Mouse (Mus musculus): ENCODE measurements around the gene Ndufaf5. TPM values are rescaled to one million over a fixed set of nuclear protein-coding genes. Genes with fewer than 3 reads are reported as not detected.

Ndufaf5 gene
- polyA plus RNA-seq, 1 experiment from 2014 or later: 30.2 TPM

DNA sequence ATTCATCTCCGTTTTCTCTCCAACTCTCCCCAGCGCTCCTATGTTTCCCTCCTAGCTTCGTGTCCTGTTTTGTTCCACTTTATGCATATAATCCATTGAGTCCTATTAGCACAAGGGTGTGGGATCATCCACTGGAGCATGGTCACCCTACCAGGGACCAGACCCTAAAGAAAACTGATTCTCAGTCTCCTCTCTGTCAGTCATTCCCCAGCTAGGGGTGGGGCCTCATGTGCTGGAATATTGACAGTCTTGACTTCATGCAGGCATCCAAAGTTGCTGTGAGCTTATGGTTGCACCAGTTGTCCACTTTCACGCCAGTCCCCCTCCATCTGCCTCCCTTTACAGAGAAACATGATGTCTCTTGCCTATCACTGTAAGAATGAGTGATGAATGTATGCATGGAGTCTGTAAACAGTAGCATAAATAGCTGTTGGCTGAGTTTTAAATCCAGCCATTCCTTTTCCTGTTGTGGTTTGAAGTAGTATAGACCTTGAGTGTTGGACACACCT lies 44.1 kb downstream of the Ndufaf5 start:
- Histone ChIP-seq H3K36me3 (no peaks in the 10 kb centered on the region), H3K9me3 (no peaks in the 10 kb centered on the region), H3K4me2 (replicated peaks) (no peak overlapping the region), H3K9ac (replicated peaks) (no peak overlapping the region), H3K27ac (replicated peaks) (no peak overlapping the region), H3K4me1 (no peaks in the 10 kb centered on the region), H3K4me3 (no peak overlapping the region), H3K27me3 (no peaks in the 10 kb centered on the region)
- ATAC-seq (ENCODE audit: low FRiP score, low read depth): no peak
- 88% methylated on average over 4 of the region's 4 CpGs for WGBS

DNA sequence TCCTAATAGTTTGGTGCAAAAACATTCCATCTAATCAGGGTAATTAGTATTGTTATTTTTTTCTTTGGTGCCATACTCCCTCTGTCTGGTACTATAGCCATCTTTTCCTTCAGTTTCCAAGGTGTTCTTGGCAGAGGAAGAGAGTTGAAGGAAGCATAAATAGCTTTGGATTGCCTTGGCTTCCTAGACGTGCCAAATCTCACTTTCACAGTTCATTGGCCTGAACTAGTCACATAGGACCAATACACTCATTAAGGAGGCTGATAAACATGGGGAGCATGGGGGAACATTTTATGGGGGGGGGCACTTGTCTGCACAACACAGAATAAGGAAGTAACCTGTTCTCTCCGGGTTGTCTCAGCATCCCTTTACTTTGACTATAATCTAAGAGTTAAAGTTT lies 45.0 kb downstream of the Ndufaf5 start:
- no peak overlapping the region for H3K9ac ChIP-seq (replicated peaks)
- H3K36me3 ChIP-seq: no peaks in the 10 kb centered on the region
- no peaks in the 10 kb centered on the region for H3K27me3 ChIP-seq
- ATAC-seq (ENCODE audit: low FRiP score, low read depth): no peak
- H3K27ac ChIP-seq (replicated peaks): no peak overlapping the region
- H3K9me3 ChIP-seq: no peaks in the 10 kb centered on the region
- peaks cover 5% of the 10 kb centered on the region; the same call in 1 of the 2 replicates for H3K4me1 ChIP-seq
- WGBS: 69% methylated on average over 2 of the region's 2 CpGs
- H3K4me3 ChIP-seq: no peak overlapping the region
- H3K4me2 ChIP-seq (replicated peaks): no peak overlapping the region

DNA sequence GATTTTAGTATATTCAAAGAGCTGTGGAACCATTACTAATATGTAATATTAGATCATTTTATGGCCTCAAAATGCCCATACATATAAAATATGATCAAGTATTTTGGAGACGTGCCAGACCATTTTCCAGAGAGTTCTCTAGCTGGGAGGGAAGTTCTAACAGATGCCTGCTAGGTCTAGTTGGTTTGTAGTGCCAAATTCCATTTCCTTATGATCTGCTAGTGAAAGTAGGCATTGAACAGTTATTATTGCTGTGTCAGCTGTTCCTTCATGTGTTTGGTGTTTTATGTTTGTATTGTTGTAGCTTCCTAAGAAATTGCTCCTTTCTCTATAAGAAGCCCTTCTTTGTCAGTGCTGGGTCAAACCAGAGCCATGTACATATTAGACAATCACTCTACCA lies 45.5 kb downstream of the Ndufaf5 start:
- no peaks in the 10 kb centered on the region for H3K27me3 ChIP-seq
- no peak overlapping the region for H3K4me2 ChIP-seq (replicated peaks)
- H3K9ac ChIP-seq (replicated peaks): no peak overlapping the region
- no peak overlapping the region for H3K4me3 ChIP-seq
- ATAC-seq (ENCODE audit: low FRiP score, low read depth): no peak
- no peaks in the 10 kb centered on the region for H3K36me3 ChIP-seq
- WGBS: 83% methylated on average over 1 of the region's 1 CpGs
- peaks cover 6% of the 10 kb centered on the region; the same call in 1 of the 2 replicates for H3K4me1 ChIP-seq
- no peak overlapping the region for H3K27ac ChIP-seq (replicated peaks)
- H3K9me3 ChIP-seq: no peaks in the 10 kb centered on the region

DNA sequence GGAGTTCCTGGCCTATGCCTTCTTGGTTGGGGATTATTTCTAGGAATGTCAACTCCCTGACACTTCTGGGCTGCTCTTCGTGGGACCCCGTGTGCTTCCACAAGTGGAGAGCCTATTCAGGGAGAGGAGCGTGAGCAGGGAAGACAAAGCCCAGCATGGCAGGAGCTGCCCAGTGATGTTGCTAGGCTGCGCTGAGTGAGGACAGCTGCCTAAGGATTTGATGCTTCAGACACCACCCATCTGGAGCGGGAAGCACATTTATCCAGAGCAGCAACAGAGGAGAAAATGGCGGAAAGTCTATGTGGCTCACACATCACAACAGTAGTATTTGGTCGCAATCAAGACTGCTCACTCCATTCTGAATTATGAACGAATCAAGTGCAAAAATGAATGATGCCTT lies 49.9 kb downstream of the Ndufaf5 start:
- 49% methylated on average over 8 of the region's 8 CpGs for WGBS
- no peak overlapping the region for H3K9ac ChIP-seq (replicated peaks)
- H3K4me1 ChIP-seq: peaks cover 6% of the 10 kb centered on the region; the same call in 1 of the 2 replicates
- H3K27me3 ChIP-seq: no peaks in the 10 kb centered on the region
- peak; percentile 34; the same call in 1 of the 2 replicates for ATAC-seq (ENCODE audit: low FRiP score, low read depth)
- H3K27ac ChIP-seq (replicated peaks): no peak overlapping the region
- H3K9me3 ChIP-seq: no peaks in the 10 kb centered on the region
- no peak overlapping the region for H3K4me3 ChIP-seq
- H3K36me3 ChIP-seq: no peaks in the 10 kb centered on the region
- no peak overlapping the region for H3K4me2 ChIP-seq (replicated peaks)

DNA sequence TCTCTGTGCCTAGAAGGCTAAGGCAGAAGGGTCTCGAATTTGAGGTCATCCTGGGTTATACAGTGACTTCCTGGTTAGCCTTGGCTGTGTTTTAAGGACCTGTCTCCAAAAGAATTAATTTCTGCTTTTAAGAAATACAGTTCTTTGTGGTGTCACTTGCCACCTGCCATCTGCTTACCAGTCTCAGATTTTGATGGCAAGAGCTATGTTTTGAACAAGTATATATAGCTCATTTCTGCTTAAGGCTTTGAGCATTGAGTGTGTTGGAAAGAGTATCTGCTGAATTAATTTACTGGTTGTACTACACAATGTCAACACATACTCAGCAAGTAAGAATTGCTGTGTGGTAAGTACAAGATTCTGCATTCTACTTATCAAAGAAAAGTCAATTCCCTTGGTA lies 59.8 kb downstream of the Ndufaf5 start:
- H3K27me3 ChIP-seq: no peaks in the 10 kb centered on the region
- H3K9ac ChIP-seq (replicated peaks): no peak overlapping the region
- no peak overlapping the region for H3K4me3 ChIP-seq
- H3K36me3 ChIP-seq: no peaks in the 10 kb centered on the region
- 68% methylated on average over 1 of the region's 1 CpGs for WGBS
- no peak overlapping the region for H3K27ac ChIP-seq (replicated peaks)
- ATAC-seq (ENCODE audit: low FRiP score, low read depth): no peak
- no peak overlapping the region for H3K4me2 ChIP-seq (replicated peaks)
- H3K4me1 ChIP-seq: no peaks in the 10 kb centered on the region
- no peaks in the 10 kb centered on the region for H3K9me3 ChIP-seq

DNA sequence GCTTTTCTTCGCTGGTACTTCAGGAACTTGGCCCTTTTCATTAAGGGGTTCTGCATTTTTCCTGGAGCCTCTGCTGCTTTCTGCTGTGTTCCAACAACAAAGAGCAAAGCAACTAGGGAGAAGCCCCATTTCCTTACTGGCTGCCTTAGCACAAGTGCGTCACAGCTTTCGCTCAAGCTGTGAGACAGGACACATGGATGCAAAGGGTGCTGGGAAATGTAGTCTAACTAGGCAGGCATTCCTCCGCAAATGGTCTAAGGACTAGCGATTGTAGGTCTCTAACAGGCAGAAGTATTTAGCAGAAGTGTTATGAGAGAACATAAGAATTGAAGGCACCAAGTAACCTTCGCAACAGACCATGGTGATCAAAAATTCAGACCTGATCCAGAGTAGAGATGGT lies 66.8 kb downstream of the Ndufaf5 start:
- Histone ChIP-seq H3K4me3 (no peak overlapping the region), H3K36me3 (no peaks in the 10 kb centered on the region), H3K9ac (replicated peaks) (no peak overlapping the region), H3K4me1 (no peaks in the 10 kb centered on the region), H3K9me3 (no peaks in the 10 kb centered on the region), H3K27ac (replicated peaks) (no peak overlapping the region), H3K27me3 (no peaks in the 10 kb centered on the region), H3K4me2 (replicated peaks) (0 out of 2 replicates have a peak overlapping the region, but pooled peaks have one; percentile 5)
- WGBS: 56% methylated on average over 6 of the region's 6 CpGs
- ATAC-seq (ENCODE audit: low FRiP score, low read depth): peak; percentile 70

DNA sequence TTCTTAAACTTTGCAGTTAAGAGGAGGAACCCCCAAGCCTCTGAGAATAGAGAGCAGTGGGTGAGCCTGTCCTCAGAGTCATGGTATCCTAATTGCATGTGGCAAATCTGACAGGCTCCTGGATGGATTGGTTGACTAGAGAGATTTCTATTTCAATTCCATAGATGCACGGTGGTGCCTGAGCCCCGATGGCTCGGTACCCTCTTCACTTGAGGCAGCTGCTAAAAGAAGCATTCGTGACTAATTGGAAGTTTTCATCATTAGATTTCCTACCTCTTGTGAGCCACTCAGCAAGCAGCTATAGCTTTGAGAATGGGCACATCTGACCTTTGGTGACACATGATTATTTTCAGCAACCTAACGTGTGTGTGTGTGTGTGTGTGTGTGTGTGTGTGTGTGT lies 71.9 kb downstream of the Ndufaf5 start:
- Histone ChIP-seq H3K4me1 (peaks cover 3% of the 10 kb centered on the region; the same call in 1 of the 2 replicates), H3K9me3 (no peaks in the 10 kb centered on the region), H3K4me2 (replicated peaks) (no peak overlapping the region), H3K4me3 (no peak overlapping the region), H3K36me3 (no peaks in the 10 kb centered on the region), H3K9ac (replicated peaks) (no peak overlapping the region), H3K27me3 (no peaks in the 10 kb centered on the region), H3K27ac (replicated peaks) (no peak overlapping the region)
- ATAC-seq (ENCODE audit: low FRiP score, low read depth): peak; percentile 39; the same call in 1 of the 2 replicates
- 66% methylated on average over 5 of the region's 5 CpGs for WGBS

DNA sequence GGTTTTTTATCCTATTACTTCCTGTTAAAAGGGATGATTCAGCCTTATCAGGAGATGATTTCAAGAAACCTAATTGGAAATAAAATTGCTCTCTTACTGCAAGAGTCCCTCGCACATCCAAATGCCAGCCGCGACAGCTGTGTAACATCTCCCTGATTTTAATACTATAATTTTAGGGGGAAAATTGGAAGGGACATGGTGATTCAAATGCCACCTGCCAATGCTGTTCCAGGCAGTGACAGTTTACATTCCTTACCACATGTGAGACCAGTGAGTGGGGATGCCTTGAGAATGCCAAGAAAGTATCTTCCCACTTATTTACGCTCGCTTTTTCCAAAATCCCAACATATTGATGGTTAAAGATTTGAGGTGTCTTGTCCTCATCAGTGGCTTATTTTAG lies 72.7 kb downstream of the Ndufaf5 start:
- Histone ChIP-seq H3K36me3 (no peaks in the 10 kb centered on the region), H3K9ac (replicated peaks) (no peak overlapping the region), H3K4me2 (replicated peaks) (no peak overlapping the region), H3K9me3 (no peaks in the 10 kb centered on the region), H3K27me3 (no peaks in the 10 kb centered on the region), H3K4me1 (peaks cover 3% of the 10 kb centered on the region; the same call in 1 of the 2 replicates), H3K27ac (replicated peaks) (no peak overlapping the region), H3K4me3 (no peak overlapping the region)
- ATAC-seq (ENCODE audit: low FRiP score, low read depth): no peak
- 89% methylated on average over 5 of the region's 5 CpGs for WGBS

Other genes starting within 250 kb of the Ndufaf5 start
- 16.4 and 16.7 TPM in 2 replicates for gene Tasp1, start 103.8 kb upstream of the Ndufaf5 start, polyA plus RNA-seq (2016; fragmentation: Nextera tagmentation; extraction: Ambion mirVana)
- gene Gm17374, start 18.6 kb upstream of the Ndufaf5 start, polyA plus RNA-seq (2016; fragmentation: Nextera tagmentation; extraction: Ambion mirVana): not detected in 2 replicates
- 29.6 and 31.5 TPM in 2 replicates for gene Esf1, start 85 bp upstream of the Ndufaf5 start, polyA plus RNA-seq (2016; fragmentation: Nextera tagmentation; extraction: Ambion mirVana)
- gene Sel1l2, start 219.1 kb downstream of the Ndufaf5 start, polyA plus RNA-seq (2016; fragmentation: Nextera tagmentation; extraction: Ambion mirVana): not detected in 2 replicates
- gene Macrod2, start 224.7 kb downstream of the Ndufaf5 start, polyA plus RNA-seq (2016; fragmentation: Nextera tagmentation; extraction: Ambion mirVana): 52.4 and 59.9 TPM in 2 replicates

Measured in midbrain, embryonic 12.5 days (tissue).